Mouse (Mus musculus) left cerebral cortex, adult 2 months (tissue): Measurements from ENCODE around the gene Sbk3. TPM values are rescaled to one million over a fixed set of nuclear protein-coding genes. Genes with fewer than 3 reads are reported as not detected.

ENCODE experiments used
- DNase-seq, 2 experiments: peaks; one replicate each; pipeline ENCODE4 v3.0.0; 2021 to 2022; ENCODE audit warnings: low spot score in 2 of 2, mixed read lengths in 1 of 2; ENCODE audit errors: extremely low spot score in 1 of 2
- H3K27ac ChIP-seq: fragments of 200-600 bp; 2 replicates; pipeline ENCODE4 v1.8.1; 2022
- H3K4me3 ChIP-seq: fragments of 200-600 bp; 2 replicates; pipeline ENCODE4 v1.8.1; 2022
- CTCF ChIP-seq: fragments of 200-600 bp; IDR thresholded peaks from 2 replicates; pipeline ENCODE4 v1.8.1; 2022; ENCODE audit warnings: antibody characterized with exemption, mild to moderate bottlenecking, moderate library complexity
- intact Hi-C: fragments of 180-260 bp; cut with DNase I; formaldehyde crosslinking; loops from one replicate; pipeline ENCODE4 v1.15.1; 2025
- total RNA-seq, 2 experiments: library from RNA; stranded (reverse); gene quantifications; 2 replicates each; pipeline ENCODE4 v1.2.3; 2021

Gene Sbk3
- total RNA-seq, 2 experiments from 2014 or later, result 1.1 to 1.5 TPM

DNA sequence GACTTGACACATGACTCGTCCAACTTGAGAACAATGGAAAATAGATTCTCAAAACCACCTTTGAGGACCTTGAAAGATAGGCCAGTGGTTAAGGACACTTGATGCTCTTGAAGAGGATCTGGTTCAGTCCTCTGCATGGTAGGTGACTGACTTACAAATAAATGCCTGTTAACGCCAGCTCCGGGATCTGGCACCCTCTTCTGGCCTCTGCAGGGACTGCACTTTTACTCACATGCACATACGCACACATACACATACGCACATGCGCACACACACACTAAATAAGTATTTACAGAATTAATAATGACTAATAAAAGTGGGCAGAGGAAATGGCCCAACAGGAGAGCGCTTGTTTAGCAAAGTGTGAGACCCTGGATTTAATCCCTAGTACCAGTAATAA is 5.9 kb upstream of the Sbk3 start:
- intact Hi-C loops, result no loop called here
- Histone ChIP-seq H3K4me3 (no peak overlapping the region), H3K27ac (no peak overlapping the region)
- DNase-seq, result no peak
- no peak; the same call in 1 of the 2 replicates for TF ChIP-seq CTCF

DNA sequence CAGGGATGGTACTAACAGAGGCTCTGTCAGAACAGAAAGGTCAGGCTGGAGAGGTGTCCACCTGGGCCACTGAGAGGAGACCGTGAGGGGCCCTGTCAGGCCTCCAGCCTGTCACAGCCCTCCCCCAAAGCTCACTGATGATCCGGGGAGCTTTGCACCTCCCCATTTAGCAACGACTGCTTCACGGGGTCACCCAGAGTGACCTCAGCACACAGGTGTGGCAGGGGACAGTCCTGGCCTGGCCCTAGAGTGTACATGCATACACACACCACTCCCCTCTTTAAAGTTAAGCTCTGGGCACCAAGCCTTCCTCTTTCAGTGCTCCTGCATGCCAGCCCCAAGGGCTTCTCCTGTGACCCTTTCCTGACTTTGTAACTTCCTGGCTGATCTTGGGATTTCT is 4.5 kb upstream of the Sbk3 start:
- Histone ChIP-seq H3K27ac (no peak overlapping the region), H3K4me3 (no peak overlapping the region)
- no peak for TF ChIP-seq CTCF
- intact Hi-C loops, result no loop called here
- DNase-seq, result no peak

- intact Hi-C loops, result no loop called here
- H3K27ac ChIP-seq, result no peak overlapping the region
- TF ChIP-seq CTCF, result no peak
- no peak for DNase-seq
- no peak overlapping the region for H3K4me3 ChIP-seq
Measured at GRCm38 (mm10) chr7:4972321-4973047, 1.5 kb upstream of the Sbk3 start.

- no peak for TF ChIP-seq CTCF
- Histone ChIP-seq H3K4me3 (no peak overlapping the region), H3K27ac (no peak overlapping the region)
- intact Hi-C loops, result no loop called here
- DNase-seq, result no peak
Measured at GRCm38 (mm10) chr7:4971710-4972109, 742 bp upstream of the Sbk3 start.

- TF ChIP-seq CTCF, result no peak
- DNase-seq, result no peak
Measured at GRCm38 (mm10) chr7:4964988-4965387, 6.0 kb downstream of the Sbk3 start.

DNA sequence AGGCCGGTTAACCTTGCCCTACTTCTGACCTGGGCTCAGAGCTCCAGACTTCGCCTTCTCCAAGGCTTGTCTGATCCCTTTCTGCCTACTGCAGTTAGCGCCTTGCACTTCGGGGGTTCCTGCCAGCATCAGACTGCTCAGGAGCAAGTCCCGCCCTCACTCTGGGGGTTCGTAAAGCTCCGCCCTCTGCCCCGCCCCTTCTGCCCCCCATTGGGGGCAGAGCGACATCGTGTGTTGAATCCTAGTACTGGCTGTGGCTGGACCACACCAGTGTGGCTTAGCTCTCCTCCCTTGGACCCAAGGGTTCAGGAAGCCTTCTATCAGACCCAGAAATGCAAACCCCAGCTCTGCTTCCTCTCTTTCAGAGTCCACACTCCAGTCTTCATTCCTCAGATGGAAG is 6.7 kb downstream of the Sbk3 start, which contains the start of gene Sbk2:
Gene Sbk2 (minus strand): TSS at position 135 of the 400 bp plus-strand sequence.
- Histone ChIP-seq H3K4me3 (no peak within 1 kb of the TSS), H3K27ac (no peak within 1 kb of the TSS)
- peak; percentile 77 for TF ChIP-seq CTCF
- DNase-seq, result peak; percentile 71 to 74
- intact Hi-C loops, result loop anchor here (1.0 kb wide), 1 partner anchor 21 kb away; no protein-coding TSS in a partner anchor

More at GRCm38 (mm10) chr7:4964988-4965387, 6.0 kb downstream of the Sbk3 start:
- no peak overlapping the region for H3K27ac ChIP-seq
- no peak overlapping the region for H3K4me3 ChIP-seq
- intact Hi-C loops, result loop anchor here (1.0 kb wide), 1 partner anchor 22 kb away; no protein-coding TSS in a partner anchor

DNA sequence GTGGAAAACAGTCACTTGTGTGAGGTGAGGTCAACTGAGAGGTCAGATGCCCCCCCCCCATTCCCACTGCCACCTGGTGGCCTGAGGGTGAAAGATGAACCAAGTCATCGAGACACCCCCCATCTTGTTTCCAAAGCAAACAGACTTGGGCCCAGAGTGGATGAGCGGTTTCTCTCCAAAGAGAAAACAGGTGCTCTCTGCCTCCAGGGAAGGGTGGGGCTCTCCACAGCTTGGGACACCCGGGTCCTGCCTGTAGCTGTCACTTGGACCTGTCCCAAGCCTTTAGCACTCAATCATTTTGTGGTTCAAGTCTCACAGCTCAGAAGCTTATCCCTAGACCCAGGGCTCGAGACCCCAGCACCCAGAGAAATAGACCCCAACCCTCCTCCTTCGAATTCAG is 7.4 kb downstream of the Sbk3 start:
- Histone ChIP-seq H3K27ac (no peak overlapping the region), H3K4me3 (no peak overlapping the region)
- no peak for DNase-seq
- TF ChIP-seq CTCF, result no peak; the same call in 1 of the 2 replicates
- intact Hi-C loops, result no loop called here

DNA sequence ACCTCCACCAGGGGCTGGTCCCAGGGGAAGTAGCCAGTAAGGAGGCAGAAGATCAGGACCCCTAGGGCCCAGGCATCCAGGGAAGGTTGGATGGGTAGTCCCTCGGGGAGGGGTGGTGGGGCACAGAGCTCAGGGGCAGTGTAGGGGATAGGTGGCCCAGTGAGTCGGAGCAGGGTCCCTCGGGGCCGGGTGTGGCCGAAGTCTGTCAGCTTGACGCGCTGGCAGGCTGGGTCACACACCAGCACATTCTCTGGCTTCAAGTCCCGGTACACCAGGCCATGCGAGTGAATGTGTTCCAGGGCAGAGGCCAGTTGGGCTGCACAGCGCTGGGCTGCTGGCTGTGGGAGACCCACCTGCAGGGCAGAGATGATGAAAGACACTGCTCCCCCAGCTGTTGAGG is 13.6 kb downstream of the Sbk3 start:
- H3K27ac ChIP-seq, result no peak overlapping the region
- no peak for TF ChIP-seq CTCF
- intact Hi-C loops, result no loop called here
- DNase-seq, result no peak
- H3K4me3 ChIP-seq, result no peak overlapping the region

- no peak for TF ChIP-seq CTCF
Measured at GRCm38 (mm10) chr7:4953815-4954445, 17.0 kb downstream of the Sbk3 start.

DNA sequence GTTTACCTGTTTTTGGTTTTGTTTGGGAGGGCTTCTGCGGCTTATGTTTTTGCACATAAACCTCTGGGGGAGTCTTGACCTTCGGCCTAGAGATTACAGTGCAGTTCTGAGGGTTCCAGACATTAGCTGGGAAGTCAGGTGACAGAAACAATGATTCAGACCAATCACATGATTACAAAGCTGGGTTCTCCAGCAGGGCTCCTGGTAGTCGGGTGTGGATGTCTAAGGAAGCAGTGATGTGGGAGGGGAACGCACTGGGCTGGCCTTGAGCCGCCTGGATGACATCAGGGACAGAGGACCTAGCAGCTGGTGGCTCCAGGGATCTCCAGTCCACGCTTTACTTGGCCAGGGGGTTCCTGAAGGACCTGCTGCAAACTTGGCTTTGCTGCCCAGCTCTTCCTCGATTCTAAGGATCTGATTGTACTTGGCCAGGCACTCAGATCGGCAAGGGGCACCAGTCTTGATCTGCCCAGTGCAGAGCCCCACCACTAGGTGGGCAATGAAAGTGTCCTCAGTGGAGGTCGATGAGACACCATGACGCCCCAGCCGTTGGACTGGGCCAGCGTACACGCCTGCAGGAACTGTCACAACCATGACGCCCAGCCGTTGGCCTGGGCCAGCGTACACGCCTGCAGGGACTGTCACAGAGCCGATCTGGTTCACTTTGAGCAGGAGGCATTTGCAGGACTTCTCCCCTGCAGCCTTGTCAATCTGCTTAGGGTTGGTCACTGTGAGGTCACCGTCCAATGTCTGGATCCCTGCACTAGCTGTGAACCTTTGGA is 20.2 kb downstream of the Sbk3 start:
- no peak overlapping the region for H3K4me3 ChIP-seq
- no peak overlapping the region for H3K27ac ChIP-seq
- intact Hi-C loops, result no loop called here
- no peak for TF ChIP-seq CTCF
- DNase-seq, result no peak

More at GRCm38 (mm10) chr7:4953815-4954445, 17.0 kb downstream of the Sbk3 start:
- H3K4me3 ChIP-seq, result no peak overlapping the region
- no peak for DNase-seq
- H3K27ac ChIP-seq, result no peak overlapping the region
- intact Hi-C loops, result no loop called here

- Histone ChIP-seq H3K4me3 (no peak overlapping the region), H3K27ac (no peak overlapping the region)
- intact Hi-C loops, result no loop called here
- DNase-seq, result no peak
- TF ChIP-seq CTCF, result no peak
Measured at GRCm38 (mm10) chr7:4948386-4948785, 22.6 kb downstream of the Sbk3 start.

GRCm38 (mm10) chr7:4947855-4948254 is 23.1 kb downstream of the Sbk3 start:
- no peak for TF ChIP-seq CTCF
- intact Hi-C loops, result no loop called here
- no peak overlapping the region for H3K27ac ChIP-seq
- no peak for DNase-seq
- H3K4me3 ChIP-seq, result no peak overlapping the region
